Mouse (Mus musculus) kidney, adult 2 months (tissue): ENCODE data around the gene Agmo.

Experiments used
- CTCF ChIP-seq: fragments of 200-500 bp; conservative IDR thresholded peaks from 2 replicates; pipeline ENCODE4 v1.5.1; 2011; ENCODE audit warnings: low read depth, mild to moderate bottlenecking, control low read depth, low read length, moderate library complexity, mixed read lengths; ENCODE audit not compliant: insufficient read depth, insufficient read length
- POLR2A ChIP-seq: fragments of 200-500 bp; IDR thresholded peaks from one replicate; pipeline ENCODE4 v1.6.1; 2011; ENCODE audit warnings: low read depth, low read length, control low read depth

GRCm38 (mm10) chr12:37521772-37522171 is 280.3 kb downstream of the Agmo start:
- TF ChIP-seq POLR2A (no peak), CTCF (no peak)
